Mouse (Mus musculus): ENCODE measurements around the gene Cpa5. TPM values are rescaled to one million over a fixed set of nuclear protein-coding genes. Genes with fewer than 3 reads are reported as not detected.

The Cpa5 gene
- polyA plus RNA-seq, 1 experiment from 2014 or later, result not detected

GRCm38 (mm10) chr6:30680442-30680841 is 69.6 kb downstream of the Cpa5 start:
- Histone ChIP-seq H3K4me1 (replicated peaks; ENCODE audit: control insufficient read depth, insufficient read depth, low read length) (0 out of 2 replicates have a peak, but pooled peaks cover 4% of the 10 kb centered on the region), H3K36me3 (ENCODE audit: control insufficient read depth, insufficient read depth) (no peaks in the 10 kb centered on the region), H3K4me3 (ENCODE audit: low read depth, low read length) (no peak overlapping the region), H3K27ac (ENCODE audit: low read depth, low read length) (no peak overlapping the region), H3K9me3 (ENCODE audit: control insufficient read depth) (no peaks in the 10 kb centered on the region), H3K4me2 (replicated peaks; ENCODE audit: low read depth) (no peak overlapping the region), H3K27me3 (replicated peaks; ENCODE audit: control insufficient read depth, insufficient read depth, low read length) (no peaks in the 10 kb centered on the region), H3K9ac (ENCODE audit: low read depth, low read length) (no peak overlapping the region)
- ATAC-seq, result no peak
- 79% methylated on average over 7 of the region's 7 CpGs for WGBS
- no peak for TF ChIP-seq CTCF (IDR thresholded peaks at IDR 0.05; ENCODE audit: low read depth)

Other genes with a start within 250 kb of the Cpa5 start
- 14.9 and 15.1 TPM in 2 replicates for gene Zc3hc1, start 220.0 kb upstream of the Cpa5 start, polyA plus RNA-seq (2015; fragmentation: Nextera tagmentation; extraction: Ambion mirVana)
- gene Klhdc10, start 209.1 kb upstream of the Cpa5 start, polyA plus RNA-seq (2015; fragmentation: Nextera tagmentation; extraction: Ambion mirVana), result 6.1 and 6.2 TPM in 2 replicates
- 10.2 and 11.2 TPM in 2 replicates for gene Tmem209, start 101.2 kb upstream of the Cpa5 start, polyA plus RNA-seq (2015; fragmentation: Nextera tagmentation; extraction: Ambion mirVana)
- gene Ssmem1, start 101.2 kb upstream of the Cpa5 start, polyA plus RNA-seq (2015; fragmentation: Nextera tagmentation; extraction: Ambion mirVana), result not detected in 2 replicates
- gene Cpa2, start 69.4 kb upstream of the Cpa5 start, polyA plus RNA-seq (2015; fragmentation: Nextera tagmentation; extraction: Ambion mirVana), result 2.9 and 3.3 TPM in 2 replicates
- 0.04 and 0.07 TPM in 2 replicates for gene Cpa4, start 42.6 kb upstream of the Cpa5 start, polyA plus RNA-seq (2015; fragmentation: Nextera tagmentation; extraction: Ambion mirVana)
- gene Cpa1, start 28.2 kb downstream of the Cpa5 start, polyA plus RNA-seq (2015; fragmentation: Nextera tagmentation; extraction: Ambion mirVana), result 3.5 and 4.1 TPM in 2 replicates
- gene Cep41, start 82.7 kb downstream of the Cpa5 start, polyA plus RNA-seq (2015; fragmentation: Nextera tagmentation; extraction: Ambion mirVana), result 3.7 and 4.4 TPM in 2 replicates
- gene Mest, start 112.5 kb downstream of the Cpa5 start, polyA plus RNA-seq (2015; fragmentation: Nextera tagmentation; extraction: Ambion mirVana), result 145 and 156 TPM in 2 replicates

All from intestine, postnatal 0 days (tissue).